Comparison of ENCODE assay signal across 12 mouse cellular contexts in the genomic region with DNA sequence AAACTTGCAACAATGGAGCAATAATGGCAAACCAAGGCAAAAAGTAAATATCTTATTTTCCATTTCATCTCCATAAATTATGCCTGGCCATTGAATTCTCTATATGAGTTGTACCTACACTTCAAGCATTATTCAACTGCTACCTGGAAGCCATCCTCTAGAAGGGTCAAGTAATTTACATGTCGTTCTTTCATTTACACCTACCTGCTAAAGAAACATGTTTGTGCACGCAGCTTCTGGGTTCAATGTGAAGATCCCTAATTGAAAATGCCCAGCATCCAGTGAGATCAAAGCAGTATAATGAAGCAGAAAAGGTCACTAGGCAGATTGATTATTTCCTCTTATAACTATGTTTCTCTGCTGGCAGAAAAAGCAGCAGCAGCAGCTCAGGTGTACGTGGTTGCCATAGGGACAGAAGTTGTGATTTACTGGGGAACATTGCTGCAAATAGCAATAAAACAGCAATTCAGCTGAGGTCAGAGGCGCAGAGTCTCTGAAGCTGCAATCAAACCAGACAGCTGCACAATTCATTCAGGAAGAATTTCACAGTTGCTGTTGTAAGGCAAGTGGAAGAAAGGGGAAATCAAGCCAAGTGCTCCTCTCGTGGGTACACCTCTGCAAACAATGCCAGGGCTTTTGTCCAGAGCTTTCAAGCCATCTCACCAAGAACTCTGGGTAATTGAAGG.
DNase-seq lines count a peak whose midpoint lies in the region; ATAC-seq and TF ChIP-seq lines count a peak whose summit lies in the region.
"Had no signal": no experiment of that assay in that cellular context is flagged by ENCODE, and none has a peak within 500 bp of the region (broad histone marks: within the 10 kb centered on the region; RNA-seq: fewer than 3 reads in every experiment).

No protein-coding gene starts in this region.

- no peak overlapping the region for H3K4me3 ChIP-seq in neural tube, embryonic 11.5 days (ENCODE audit: low read depth, low read length)
- no peak overlapping the region for H3K4me3 ChIP-seq in hindbrain, embryonic 14.5 days (replicated peaks; ENCODE audit: low read length)
- no peak overlapping the region for H3K4me3 ChIP-seq in limb, embryonic 13.5 days
- H3K4me3 ChIP-seq in neural tube, embryonic 15.5 days (replicated peaks) = no peak overlapping the region
- H3K4me3 ChIP-seq in cerebellum, adult 2 months (replicated peaks; ENCODE audit: insufficient read depth, low read depth, low read length) = no peak overlapping the region
- H3K4me3 ChIP-seq: kidney, embryonic 15.5 days had no signal

- H3K4me1 ChIP-seq in neural tube, embryonic 11.5 days (ENCODE audit: control insufficient read depth, insufficient read depth, low read length) = no peaks in the 10 kb centered on the region
- peaks cover 12% of the 10 kb centered on the region for H3K4me1 ChIP-seq in hindbrain, embryonic 14.5 days (replicated peaks; ENCODE audit: control insufficient read depth, insufficient read depth, low read length)
- peaks cover 6% of the 10 kb centered on the region for H3K4me1 ChIP-seq in limb, embryonic 13.5 days
- H3K4me1 ChIP-seq in neural tube, embryonic 15.5 days = peaks cover 6% of the 10 kb centered on the region; the same call in 1 of the 2 replicates
- H3K4me1 ChIP-seq in cerebellum, adult 2 months (ENCODE audit: control insufficient read depth, insufficient read depth, low read length) = no peaks in the 10 kb centered on the region
- H3K4me1 ChIP-seq: kidney, embryonic 15.5 days had no signal

- no peaks in the 10 kb centered on the region for H3K9me3 ChIP-seq in neural tube, embryonic 11.5 days (ENCODE audit: control insufficient read depth, low read length)
- no peaks in the 10 kb centered on the region for H3K9me3 ChIP-seq in hindbrain, embryonic 14.5 days (ENCODE audit: control insufficient read depth, low read length)
- no peaks in the 10 kb centered on the region for H3K9me3 ChIP-seq in limb, embryonic 13.5 days
- no peaks in the 10 kb centered on the region for H3K9me3 ChIP-seq in neural tube, embryonic 15.5 days (replicated peaks)
- H3K9me3 ChIP-seq: kidney, embryonic 15.5 days had no signal

- no peak for TF ChIP-seq CTCF in cerebellum, adult 2 months (IDR thresholded peaks at IDR 0.05; ENCODE audit: borderline replicate concordance, insufficient read depth, low read depth, low read length)

- no peak overlapping the region for H3K4me2 ChIP-seq in neural tube, embryonic 11.5 days (ENCODE audit: low read depth)
- H3K4me2 ChIP-seq in hindbrain, embryonic 14.5 days (replicated peaks) = no peak overlapping the region; the same call in 1 of the 2 replicates
- no peak overlapping the region for H3K4me2 ChIP-seq in limb, embryonic 13.5 days (replicated peaks)
- H3K4me2 ChIP-seq in neural tube, embryonic 15.5 days = no peak overlapping the region; the same call in 1 of the 2 replicates
- H3K4me2 ChIP-seq: kidney, embryonic 15.5 days; liver, embryonic 11.5 days had no signal

- no peak overlapping the region for H3K9ac ChIP-seq in neural tube, embryonic 11.5 days (ENCODE audit: low read length)
- H3K9ac ChIP-seq in hindbrain, embryonic 14.5 days = peak overlapping the region; percentile 3; the same call in 1 of the 2 replicates
- no peak overlapping the region for H3K9ac ChIP-seq in limb, embryonic 13.5 days
- no peak overlapping the region for H3K9ac ChIP-seq in neural tube, embryonic 15.5 days (replicated peaks)
- H3K9ac ChIP-seq: kidney, embryonic 15.5 days had no signal

- DNase-seq in neural tube, embryonic 11.5 days (ENCODE audit: low spot score) = no peak
- DNase-seq in neural tube, embryonic 10.5 days (ENCODE audit: extremely low spot score, low spot score) = no peak
- DNase-seq in hindbrain, embryonic 14.5 days (ENCODE audit: low spot score) = peak; percentile 59
- DNase-seq in spleen, adult 18-20 months = no peak
- no peak for DNase-seq in gastrocnemius, adult 18-20 months (ENCODE audit: low spot score)
- DNase-seq in cerebellum, adult 2 months = no peak
- DNase-seq: cerebellum, postnatal 25 days had no signal

- H3K27me3 ChIP-seq in neural tube, embryonic 11.5 days (ENCODE audit: control insufficient read depth, insufficient read depth, low read length) = no peaks in the 10 kb centered on the region
- no peaks in the 10 kb centered on the region for H3K27me3 ChIP-seq in hindbrain, embryonic 14.5 days (ENCODE audit: control insufficient read depth, insufficient read depth, low read length)
- no peaks in the 10 kb centered on the region for H3K27me3 ChIP-seq in limb, embryonic 13.5 days
- H3K27me3 ChIP-seq in neural tube, embryonic 15.5 days (replicated peaks) = no peaks in the 10 kb centered on the region
- H3K27me3 ChIP-seq in cerebellum, adult 2 months (ENCODE audit: control insufficient read depth, insufficient read depth, low read length) = no peaks in the 10 kb centered on the region
- H3K27me3 ChIP-seq: kidney, embryonic 15.5 days had no signal

- WGBS in neural tube, embryonic 11.5 days = 22% methylated on average over 5 of the region's 5 CpGs
- WGBS in hindbrain, embryonic 14.5 days = 33% methylated on average over 5 of the region's 5 CpGs
- WGBS in limb, embryonic 13.5 days = 15% methylated on average over 5 of the region's 5 CpGs
- WGBS in neural tube, embryonic 15.5 days = 14% methylated on average over 5 of the region's 5 CpGs
- 46% methylated on average over 5 of the region's 5 CpGs for WGBS in cerebellum, adult 2 months

- H3K36me3 ChIP-seq in neural tube, embryonic 11.5 days (ENCODE audit: control insufficient read depth, insufficient read depth, low read length) = no peaks in the 10 kb centered on the region
- H3K36me3 ChIP-seq in hindbrain, embryonic 14.5 days (replicated peaks; ENCODE audit: control insufficient read depth, insufficient read depth) = no peaks in the 10 kb centered on the region
- H3K36me3 ChIP-seq in limb, embryonic 13.5 days = no peaks in the 10 kb centered on the region
- H3K36me3 ChIP-seq in neural tube, embryonic 15.5 days = no peaks in the 10 kb centered on the region
- H3K36me3 ChIP-seq: kidney, embryonic 15.5 days had no signal

- peak; percentile 58; the same call in 1 of the 2 replicates for ATAC-seq in neural tube, embryonic 11.5 days (ENCODE audit: insufficient read depth, low FRiP score, low TSS enrichment)
- ATAC-seq in hindbrain, embryonic 14.5 days (ENCODE audit: low FRiP score) = peak; percentile 59; the same call in 1 of the 2 replicates
- peak; percentile 76; the same call in 1 of the 2 replicates for ATAC-seq in limb, embryonic 13.5 days (ENCODE audit: low FRiP score, low read depth)
- ATAC-seq in neural tube, embryonic 15.5 days (ENCODE audit: low FRiP score) = peak; percentile 89
- ATAC-seq: lung, postnatal 0 days had no signal

- H3K27ac ChIP-seq in neural tube, embryonic 11.5 days (ENCODE audit: low read depth, low read length) = no peak overlapping the region
- peak overlapping the region; percentile 79 for H3K27ac ChIP-seq in hindbrain, embryonic 14.5 days
- no peak overlapping the region for H3K27ac ChIP-seq in limb, embryonic 13.5 days
- H3K27ac ChIP-seq in neural tube, embryonic 15.5 days (replicated peaks) = peak overlapping the region; percentile 38
- H3K27ac ChIP-seq in cerebellum, adult 2 months (ENCODE audit: insufficient read depth, low read length) = no peak overlapping the region
- H3K27ac ChIP-seq: kidney, embryonic 15.5 days had no signal

- TF ChIP-seq POLR2A in cerebellum, adult 2 months (IDR thresholded peaks at IDR 0.05; ENCODE audit: borderline replicate concordance, insufficient read depth, low read length) = no peak

Comparison
In these comparisons a context has a peak if more than half of its experiments do, and no peak if none do; other contexts are left out.
1. H3K27ac ChIP-seq: peak in hindbrain, embryonic 14.5 days (single experiment) and neural tube, embryonic 15.5 days (single experiment); none in neural tube, embryonic 11.5 days (single experiment), limb, embryonic 13.5 days (single experiment) and cerebellum, adult 2 months (single experiment).
2. Peak in every context shown above with its lines, with median percentiles within 50 percentile points of each other: ATAC-seq.